Mouse (Mus musculus) myocyte (in vitro differentiated cells): ENCODE results near the gene Tubb5. TPM values are rescaled to one million over a fixed set of nuclear protein-coding genes. Genes with fewer than 3 reads are reported as not detected.

Experiments used
- H3K27me3 ChIP-seq: one replicate; pipeline ENCODE4 v1.6.1; 2011; ENCODE audit not compliant: control insufficient read depth, insufficient read depth, insufficient read length
- H3K36me3 ChIP-seq: one replicate; pipeline ENCODE4 v1.6.1; 2011; ENCODE audit not compliant: control insufficient read depth, insufficient read depth
- H3K4me2 ChIP-seq: one replicate; pipeline ENCODE4 v1.6.1; 2011; ENCODE audit warnings: low read depth, control low read depth
- H3K4me3 ChIP-seq: one replicate; pipeline ENCODE4 v1.5.1; 2011; ENCODE audit warnings: mild to moderate bottlenecking, control low read depth, moderate library complexity
- H3K79me2 ChIP-seq: one replicate; pipeline ENCODE4 v1.6.1; 2011; ENCODE audit not compliant: control insufficient read depth, insufficient read depth
- H3ac ChIP-seq: one replicate; pipeline ENCODE4 v1.6.1; 2011; ENCODE audit not compliant: control insufficient read depth, insufficient read length
- CEBPB ChIP-seq: IDR thresholded peaks from 2 replicates; pipeline ENCODE4 v1.6.1; 2011; ENCODE audit warnings: mild to moderate bottlenecking, moderate library complexity; ENCODE audit not compliant: poor library complexity, insufficient read depth, severe bottlenecking
- E2F4 ChIP-seq: IDR thresholded peaks from one replicate; pipeline ENCODE4 v1.6.1; 2011; ENCODE audit warnings: mild to moderate bottlenecking, control low read depth, moderate library complexity; ENCODE audit not compliant: insufficient read depth
- MAX ChIP-seq: IDR thresholded peaks from one replicate; pipeline ENCODE4 v1.6.1; 2011; ENCODE audit warnings: low read depth, mild to moderate bottlenecking, control low read depth
- MYOD1 ChIP-seq, 3 experiments: IDR thresholded peaks; one replicate each; pipeline ENCODE4 v1.6.1; 2011; ENCODE audit warnings: control low read depth in 2 of 3, low read depth in 2 of 3, mild to moderate bottlenecking in 2 of 3, moderate library complexity in 1 of 3; ENCODE audit not compliant: insufficient read length in 2 of 3, control insufficient read depth in 1 of 3
- MYOG ChIP-seq, 3 experiments: IDR thresholded peaks; one replicate each; pipeline ENCODE4 v1.6.1; 2011; ENCODE audit warnings: control low read depth in 2 of 3, low read depth in 2 of 3, mild to moderate bottlenecking in 2 of 3; ENCODE audit not compliant: insufficient read length in 2 of 3, control insufficient read depth in 1 of 3, insufficient read depth in 1 of 3
- POLR2A ChIP-seq: IDR thresholded peaks from one replicate; pipeline ENCODE4 v1.6.1; 2011; ENCODE audit warnings: low read depth, mild to moderate bottlenecking, control low read depth, moderate library complexity; ENCODE audit not compliant: insufficient read length
- POLR2AphosphoS2 ChIP-seq: IDR thresholded peaks from one replicate; pipeline ENCODE4 v1.6.1; 2011; ENCODE audit warnings: low read depth, control low read depth; ENCODE audit not compliant: insufficient read length
- REST ChIP-seq: IDR thresholded peaks from one replicate; pipeline ENCODE4 v1.6.1; 2011; ENCODE audit warnings: mild to moderate bottlenecking, control low read depth, moderate library complexity; ENCODE audit not compliant: insufficient read depth, insufficient read length
- SRF ChIP-seq: IDR thresholded peaks from one replicate; pipeline ENCODE4 v1.6.1; 2011; ENCODE audit warnings: low read depth; ENCODE audit not compliant: control insufficient read depth, insufficient read length
- TCF12 ChIP-seq: IDR thresholded peaks from one replicate; pipeline ENCODE4 v1.6.1; 2011; ENCODE audit warnings: mild to moderate bottlenecking, control low read depth; ENCODE audit not compliant: poor library complexity, insufficient read depth, severe bottlenecking
- TCF3 ChIP-seq: IDR thresholded peaks from one replicate; pipeline ENCODE4 v1.6.1; 2011; ENCODE audit warnings: low read depth, control low read depth; ENCODE audit not compliant: insufficient read length
- USF1 ChIP-seq: IDR thresholded peaks from one replicate; pipeline ENCODE4 v1.6.1; 2011; ENCODE audit warnings: low read depth, mild to moderate bottlenecking, control low read depth, moderate library complexity
- polyA plus RNA-seq: library from polyadenylated mRNA; unstranded; fragments of >200 nt; fragmentation: generic; extraction: Trizol; gene quantifications from one replicate; pipeline ENCODE4 v1.2.1, GENCODE M21; 2012; ENCODE audit warnings: missing spikeins

The Tubb5 gene
- polyA plus RNA-seq, 1 experiment = 692 TPM

DNA sequence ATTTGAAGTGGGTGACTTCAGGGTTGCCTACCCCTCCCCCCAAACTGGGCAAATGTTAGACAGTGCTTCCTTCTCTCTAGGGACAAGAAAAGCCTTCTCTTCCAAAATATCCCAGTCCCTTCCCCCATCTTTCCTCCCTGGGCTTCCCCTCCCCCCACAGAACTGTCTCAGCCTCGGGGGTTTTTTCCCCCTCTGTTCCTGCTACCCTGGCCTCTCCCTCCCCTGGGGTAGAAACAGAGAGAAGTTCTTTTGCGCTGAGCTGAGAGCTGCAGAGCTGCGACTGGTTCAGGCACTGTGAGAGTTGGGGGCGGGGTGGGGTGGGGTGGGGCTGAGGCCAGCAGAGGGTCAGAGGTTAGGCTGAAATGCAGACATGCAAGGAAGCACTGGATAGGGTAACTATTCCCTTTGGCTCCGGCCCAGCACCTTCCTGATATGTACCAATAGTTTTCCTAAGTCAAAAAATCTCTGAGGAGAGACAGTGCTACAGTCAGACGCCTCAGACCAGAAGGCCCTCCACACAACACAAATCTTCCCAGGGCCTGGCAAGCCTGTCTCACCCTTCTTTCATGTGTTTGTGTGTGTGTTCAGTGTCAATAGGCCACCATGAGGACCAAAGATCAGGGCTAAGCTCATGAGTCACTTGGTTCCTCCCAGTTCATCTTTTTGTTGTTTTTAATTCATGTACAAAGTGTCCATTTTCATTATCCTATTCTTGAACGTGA lies 31.4 kb upstream of the Tubb5 start:
- peak overlapping the region; percentile 64 for H3ac ChIP-seq
- peak overlapping the region; percentile 99 for H3K4me2 ChIP-seq
- no peaks in the 10 kb centered on the region for H3K27me3 ChIP-seq
- TF ChIP-seq MYOG (IDR thresholded peaks at IDR 0.05; ENCODE audit: control insufficient read depth in 1 of 3, insufficient read depth in 1 of 3, insufficient read length in 2 of 3, low read depth in 2 of 3) (no peak), POLR2A (no peak), E2F4 (no peak), TCF12 (no peak), MYOD1 (IDR thresholded peaks at IDR 0.05; ENCODE audit: control insufficient read depth in 1 of 3, insufficient read length in 2 of 3, low read depth in 2 of 3) (no peak), CEBPB (no peak), SRF (no peak), MAX (no peak), POLR2AphosphoS2 (no peak), TCF3 (no peak), REST (no peak), USF1 (no peak)
- H3K4me3 ChIP-seq = peak overlapping the region; percentile 90
- peaks cover 79% of the 10 kb centered on the region for H3K79me2 ChIP-seq
- H3K36me3 ChIP-seq = peaks cover 12% of the 10 kb centered on the region

- peak overlapping the region; percentile 90 for H3K4me3 ChIP-seq
- no peaks in the 10 kb centered on the region for H3K27me3 ChIP-seq
- peak overlapping the region; percentile 99 for H3K4me2 ChIP-seq
- H3K36me3 ChIP-seq = peaks cover 7% of the 10 kb centered on the region
- TF ChIP-seq USF1 (no peak), MAX (no peak)
- H3ac ChIP-seq = peak overlapping the region; percentile 64
- peaks cover 74% of the 10 kb centered on the region for H3K79me2 ChIP-seq
Observed at GRCm38 (mm10) chr17:35868961-35869345, 30.8 kb upstream of the Tubb5 start.

GRCm38 (mm10) chr17:35868165-35868820 lies 30.2 kb upstream of the Tubb5 start:
- Histone ChIP-seq H3K36me3 (peaks cover 7% of the 10 kb centered on the region), H3K27me3 (no peaks in the 10 kb centered on the region), H3K4me2 (peak overlapping the region; percentile 99), H3ac (peak overlapping the region; percentile 64), H3K79me2 (peaks cover 68% of the 10 kb centered on the region), H3K4me3 (peak overlapping the region; percentile 90)
- TF ChIP-seq POLR2AphosphoS2 = peak; percentile 22
- TF ChIP-seq POLR2A = no peak
- no peak for TF ChIP-seq CEBPB
- TF ChIP-seq REST = no peak
- TF ChIP-seq MAX = no peak

GRCm38 (mm10) chr17:35866911-35867890 lies 29.1 kb upstream of the Tubb5 start:
- TF ChIP-seq E2F4 (no peak), USF1 (no peak), TCF3 (no peak), POLR2A (no peak), POLR2AphosphoS2 (peak; percentile 15), MYOG (IDR thresholded peaks at IDR 0.05; ENCODE audit: control insufficient read depth in 1 of 3, insufficient read depth in 1 of 3, insufficient read length in 2 of 3, low read depth in 2 of 3) (no peak)
- Histone ChIP-seq H3K36me3 (no peaks in the 10 kb centered on the region), H3K4me2 (peak overlapping the region; percentile 99), H3ac (peak overlapping the region; percentile 64), H3K4me3 (peak overlapping the region; percentile 90), H3K79me2 (peaks cover 57% of the 10 kb centered on the region), H3K27me3 (no peaks in the 10 kb centered on the region)

DNA sequence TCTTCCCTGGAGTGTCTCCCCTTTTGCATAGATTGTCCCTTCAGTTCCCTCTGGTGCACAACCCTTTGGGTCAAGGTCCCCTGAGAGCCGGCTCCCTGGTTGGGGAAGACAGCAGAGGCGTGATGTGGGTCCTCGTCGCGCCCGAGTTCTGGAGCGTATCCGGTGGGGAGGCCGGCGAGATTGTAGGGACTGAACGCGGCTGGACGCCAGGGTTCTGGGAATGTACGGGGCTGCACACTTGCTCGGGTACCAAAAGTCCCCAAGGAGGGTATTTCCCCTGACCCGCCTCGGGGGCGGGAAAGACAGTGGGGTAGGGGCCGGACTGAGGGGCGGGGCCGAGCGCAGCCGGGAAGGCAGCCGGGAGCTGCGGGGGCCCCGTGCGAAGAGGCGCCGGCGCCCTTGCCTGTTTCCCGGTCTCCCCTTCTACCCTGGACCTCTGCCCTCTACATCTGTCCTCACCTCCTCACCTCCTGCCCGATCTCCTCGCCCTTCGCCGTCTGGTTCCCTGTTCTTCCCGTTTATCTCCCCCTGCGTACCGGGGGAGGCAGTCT lies 28.2 kb upstream of the Tubb5 start:
- peak; percentile 92 for TF ChIP-seq POLR2AphosphoS2
- no peak for TF ChIP-seq USF1
- peak in 1 of 3 experiments; percentile 5 for TF ChIP-seq MYOG (IDR thresholded peaks at IDR 0.05; ENCODE audit: control insufficient read depth in 1 of 3, insufficient read depth in 1 of 3, insufficient read length in 2 of 3, low read depth in 2 of 3)
- TF ChIP-seq TCF12 = no peak
- no peak for TF ChIP-seq TCF3
- TF ChIP-seq E2F4 = no peak
- no peak for TF ChIP-seq REST
- peak; percentile 93 for TF ChIP-seq POLR2A
- no peak for TF ChIP-seq MAX
- Histone ChIP-seq H3K79me2 (peaks cover 49% of the 10 kb centered on the region), H3K4me3 (peak overlapping the region; percentile 90), H3K27me3 (no peaks in the 10 kb centered on the region), H3ac (peak overlapping the region; percentile 64), H3K4me2 (peak overlapping the region; percentile 99), H3K36me3 (no peaks in the 10 kb centered on the region)
